In genomic region chr4:83570569-83570968, GRCm38 (mm10) we compare ENCODE assay signal across 8 mouse cellular contexts. TPM values are rescaled to one million over a fixed set of nuclear protein-coding genes. Genes with fewer than 3 reads are reported as not detected.
DNase-seq lines count a peak whose midpoint lies in the region; ATAC-seq lines count a peak whose summit lies in the region.

No protein-coding gene starts in this region.

- H3K36me3 ChIP-seq in neural tube, embryonic 14.5 days (ENCODE audit: control insufficient read depth, insufficient read depth, low read length): no peaks in the 10 kb centered on the region
- H3K36me3 ChIP-seq in hindbrain, embryonic 16.5 days (ENCODE audit: control insufficient read depth, insufficient read depth, low read length): no peaks in the 10 kb centered on the region
- H3K36me3 ChIP-seq in intestine, embryonic 15.5 days: no peaks in the 10 kb centered on the region

- no peaks in the 10 kb centered on the region for H3K27me3 ChIP-seq in neural tube, embryonic 14.5 days (ENCODE audit: control insufficient read depth, insufficient read depth, low read length)
- no peaks in the 10 kb centered on the region for H3K27me3 ChIP-seq in hindbrain, embryonic 16.5 days (replicated peaks; ENCODE audit: control insufficient read depth, insufficient read depth, low read length)
- no peaks in the 10 kb centered on the region for H3K27me3 ChIP-seq in intestine, embryonic 15.5 days (replicated peaks)

- H3K4me1 ChIP-seq in neural tube, embryonic 14.5 days (ENCODE audit: control insufficient read depth, insufficient read depth, low read length): no peaks in the 10 kb centered on the region
- H3K4me1 ChIP-seq in hindbrain, embryonic 16.5 days (ENCODE audit: control insufficient read depth, insufficient read depth, low read depth, low read length): no peaks in the 10 kb centered on the region
- 0 out of 2 replicates have a peak, but pooled peaks cover 2% of the 10 kb centered on the region for H3K4me1 ChIP-seq in intestine, embryonic 15.5 days (replicated peaks)

- no peaks in the 10 kb centered on the region for H3K9me3 ChIP-seq in neural tube, embryonic 14.5 days (ENCODE audit: control insufficient read depth, low read length)
- no peaks in the 10 kb centered on the region; the same call in 1 of the 2 replicates for H3K9me3 ChIP-seq in hindbrain, embryonic 16.5 days (ENCODE audit: control insufficient read depth, low read length)
- H3K9me3 ChIP-seq in intestine, embryonic 15.5 days: no peaks in the 10 kb centered on the region

- no peak overlapping the region for H3K4me3 ChIP-seq in neural tube, embryonic 14.5 days (ENCODE audit: low read depth, low read length)
- no peak overlapping the region for H3K4me3 ChIP-seq in hindbrain, embryonic 16.5 days (ENCODE audit: low read length)
- no peak overlapping the region for H3K4me3 ChIP-seq in intestine, embryonic 15.5 days (replicated peaks)

- ATAC-seq in frontal cortex, adult (ENCODE audit: low TSS enrichment): peak; percentile 85
- peak; percentile 46; the same call in 1 of the 2 replicates for ATAC-seq in neural tube, embryonic 14.5 days (ENCODE audit: low read depth)
- ATAC-seq in hindbrain, embryonic 16.5 days: peak; percentile 70
- ATAC-seq in intestine, embryonic 15.5 days: no peak

- H3K9ac ChIP-seq in neural tube, embryonic 14.5 days (replicated peaks; ENCODE audit: low read depth, low read length): no peak overlapping the region
- no peak overlapping the region for H3K9ac ChIP-seq in hindbrain, embryonic 16.5 days (ENCODE audit: low read depth, low read length)
- no peak overlapping the region for H3K9ac ChIP-seq in intestine, embryonic 15.5 days

- H3K27ac ChIP-seq in neural tube, embryonic 14.5 days (ENCODE audit: low read depth, low read length): no peak overlapping the region
- H3K27ac ChIP-seq in hindbrain, embryonic 16.5 days (ENCODE audit: low read depth, low read length): no peak overlapping the region
- H3K27ac ChIP-seq in intestine, embryonic 15.5 days: no peak overlapping the region

- 72% methylated on average over 6 of the region's 6 CpGs for WGBS in neural tube, embryonic 14.5 days
- WGBS in hindbrain, embryonic 16.5 days: 67% methylated on average over 6 of the region's 6 CpGs
- 67% methylated on average over 6 of the region's 6 CpGs for WGBS in intestine, embryonic 15.5 days

- DNase-seq in frontal cortex, postnatal 10 days (ENCODE audit: low spot score in 2 of 2): no peak
- no peak for DNase-seq in neural tube, embryonic 10.5 days (ENCODE audit: extremely low spot score, low spot score)
- DNase-seq in telencephalon, adult 2 months (ENCODE audit: low read depth, low spot score): peak; percentile 28
- no peak for DNase-seq in left cerebral cortex, adult 9 months (ENCODE audit: low spot score in 2 of 2)

- no peak overlapping the region for H3K4me2 ChIP-seq in neural tube, embryonic 14.5 days (ENCODE audit: low read depth, low read length)
- H3K4me2 ChIP-seq in hindbrain, embryonic 16.5 days (ENCODE audit: low read length): no peak overlapping the region
- H3K4me2 ChIP-seq in intestine, embryonic 15.5 days (replicated peaks): no peak overlapping the region

RNA-seq across cellular contexts. Expression of gene Ccdc171, which starts 45.2 kb away (rescaled TPM):
- 3.6 and 4.5 TPM in 2 replicates for polyA plus RNA-seq in neural tube, embryonic 14.5 days (2014; fragmentation: Nextera tagmentation; extraction: Ambion mirVana)
- 3.3 and 3.7 TPM in 2 replicates for polyA plus RNA-seq in hindbrain, embryonic 16.5 days (2015; fragmentation: Nextera tagmentation; extraction: Ambion mirVana)
- 2.4 and 3.0 TPM in 2 replicates for polyA plus RNA-seq in intestine, embryonic 15.5 days (2015; fragmentation: Nextera tagmentation; extraction: Ambion mirVana)
